Mouse (Mus musculus): ENCODE measurements around the gene Ano6. TPM values are rescaled to one million over a fixed set of nuclear protein-coding genes. Genes with fewer than 3 reads are reported as not detected.

The Ano6 gene
- total RNA-seq, 2 experiments from 2014 or later = 54.4 to 72.8 TPM

- DNase-seq = no peak
These were observed 185.7 kb downstream of the Ano6 start for GRCm38 (mm10) chr15:95976156-95976876.

DNA sequence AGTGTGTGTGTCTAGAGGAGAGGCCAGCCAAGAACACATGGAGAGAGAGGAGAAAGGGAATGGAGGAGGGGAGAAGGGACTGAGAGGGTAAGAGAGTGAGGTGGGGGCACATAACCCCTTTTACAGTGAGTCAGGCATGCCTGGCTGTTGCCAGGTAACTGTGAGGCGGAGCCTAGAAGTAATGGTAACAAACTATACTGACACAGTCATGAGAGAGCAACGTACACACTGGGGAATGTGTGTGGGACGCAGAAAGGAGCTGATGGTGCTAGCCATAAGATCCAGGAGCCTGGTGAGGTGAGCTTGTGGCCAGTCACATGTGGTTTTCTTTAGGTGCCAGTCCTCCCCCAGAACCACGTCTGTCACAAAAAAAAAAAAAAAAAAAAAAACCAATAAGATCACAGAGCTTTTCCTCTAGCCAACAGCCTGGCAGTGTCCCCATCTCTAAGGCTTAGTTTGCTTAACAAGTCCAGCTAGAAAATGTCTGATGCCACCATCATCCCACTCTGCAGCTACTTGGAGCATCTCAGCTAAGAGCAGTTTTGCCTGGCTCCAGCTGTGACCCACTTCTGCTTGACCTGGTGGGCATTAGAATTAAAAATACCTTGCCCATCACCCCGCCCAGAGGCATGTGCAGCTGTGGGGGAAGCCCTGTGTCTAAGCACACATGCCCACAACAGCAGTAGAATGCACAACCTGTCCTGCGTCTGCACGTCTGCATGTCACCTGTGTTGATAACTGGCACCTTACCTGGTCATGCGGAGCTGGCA lies 186.7 kb downstream of the Ano6 start:
- no peak for DNase-seq

GRCm38 (mm10) chr15:95977939-95978252 lies 187.3 kb downstream of the Ano6 start:
- no peak for DNase-seq

GRCm38 (mm10) chr15:95980641-95981040 lies 190.0 kb downstream of the Ano6 start:
- no peak for DNase-seq

DNA sequence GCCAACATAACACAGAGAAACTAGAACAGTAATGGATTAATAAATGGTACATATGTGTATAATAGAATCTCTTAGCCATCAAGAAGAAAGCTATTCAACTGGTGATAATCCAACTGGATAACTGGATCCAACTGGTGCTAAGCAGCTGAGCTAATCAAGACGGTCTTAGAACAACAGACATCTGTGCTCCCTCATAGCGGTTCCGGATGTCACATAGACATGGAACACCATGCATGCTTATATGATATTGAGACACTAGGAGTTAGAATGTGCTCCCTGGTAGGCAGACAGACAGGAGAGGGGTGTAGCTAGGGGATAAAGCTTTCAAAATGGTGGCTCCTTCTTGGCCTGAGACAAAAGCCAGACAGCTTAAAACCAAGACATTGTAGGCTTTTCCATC lies 197.3 kb downstream of the Ano6 start:
- DNase-seq = no peak

- DNase-seq = no peak
These were observed 199.0 kb downstream of the Ano6 start for GRCm38 (mm10) chr15:95989496-95990124.

GRCm38 (mm10) chr15:96002958-96003601 lies 212.4 kb downstream of the Ano6 start:
- DNase-seq = no peak

DNA sequence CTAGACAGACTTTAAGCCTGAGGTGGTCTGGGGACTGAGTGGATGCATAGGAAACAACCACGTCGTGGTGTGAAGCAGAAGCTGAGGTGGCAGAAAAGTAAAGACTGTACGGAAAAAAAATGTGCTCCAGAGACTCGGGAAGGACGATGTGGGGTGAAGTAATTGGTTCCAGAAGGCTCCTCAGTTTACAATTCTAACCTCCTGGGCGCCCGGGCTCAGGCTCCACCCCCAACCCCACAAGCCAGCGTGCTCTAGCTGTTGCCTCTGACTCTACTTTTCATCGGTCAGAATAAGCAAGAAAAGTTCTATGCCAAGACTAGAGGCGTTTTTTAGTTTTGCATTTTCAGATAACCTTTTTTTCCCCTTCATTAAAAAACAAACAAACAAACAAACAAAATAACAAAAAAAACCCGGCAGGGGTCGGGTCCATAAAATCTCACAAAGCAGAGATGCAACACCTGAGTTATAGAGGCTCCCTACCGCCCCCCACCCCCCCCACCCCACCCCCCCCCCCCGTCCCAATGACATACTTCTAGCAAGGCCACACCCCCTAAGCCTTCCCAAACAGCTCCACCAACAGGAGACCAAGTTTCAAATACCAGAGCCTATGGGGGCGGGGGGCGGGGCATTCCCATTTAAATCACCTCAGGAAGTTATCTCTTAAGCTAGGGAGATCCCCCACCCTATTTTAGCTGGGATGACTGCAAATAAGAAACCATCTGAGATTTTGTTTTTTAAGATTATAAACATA lies 221.2 kb downstream of the Ano6 start:
- DNase-seq = no peak

DNA sequence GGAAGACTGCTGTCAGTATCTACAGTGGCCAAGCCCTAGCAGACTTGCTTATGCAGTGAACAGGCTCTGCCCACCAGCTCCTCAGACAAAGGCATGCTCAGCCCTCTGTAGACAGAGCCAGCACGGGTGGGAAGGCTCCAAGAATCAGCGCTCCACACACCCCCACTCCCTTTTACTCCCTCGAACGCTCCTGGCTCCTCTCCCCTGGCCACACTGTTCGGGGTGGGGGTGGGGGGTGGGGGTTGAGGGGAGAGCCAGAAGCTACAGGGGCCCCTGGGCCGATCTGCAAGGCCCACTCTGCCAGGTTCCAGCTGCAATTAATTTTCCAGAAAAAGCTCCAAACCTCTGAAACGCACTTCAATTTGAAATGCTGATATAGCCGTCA lies 221.7 kb downstream of the Ano6 start:
- no peak for DNase-seq

DNA sequence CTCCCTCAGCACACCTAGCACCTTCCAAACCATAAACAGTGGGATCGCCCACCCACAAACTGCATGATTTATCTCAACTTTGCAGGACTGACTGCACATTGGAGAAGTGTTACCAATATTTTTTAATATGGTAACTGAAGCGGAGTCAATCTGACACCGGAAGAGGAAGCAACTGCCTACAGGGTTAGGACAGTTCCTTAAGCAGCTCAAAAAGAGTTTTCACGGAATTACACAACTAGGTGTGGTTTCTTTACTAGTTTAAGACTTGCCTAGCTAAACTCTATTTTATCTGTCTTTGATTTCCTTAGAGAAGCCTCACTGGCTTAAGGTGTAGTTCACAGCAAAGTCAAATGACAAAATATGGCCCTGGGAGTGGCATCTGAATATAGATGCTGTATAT lies 223.9 kb downstream of the Ano6 start:
- DNase-seq = no peak

GRCm38 (mm10) chr15:96020465-96020864 lies 229.8 kb downstream of the Ano6 start:
- DNase-seq = no peak

GRCm38 (mm10) chr15:96021506-96021905 lies 230.9 kb downstream of the Ano6 start:
- DNase-seq = no peak

Small RNAs within 50 kb of the gene (microRNA-seq; reads per million reads assigned to microRNA genes)
- not detected for gene Gm25070

Other genes starting within 250 kb of the Ano6 start
- not detected for gene Dbx2, start 134.9 kb upstream of the Ano6 start, total RNA-seq (2021)

Data from adrenal gland, postnatal 10 days (tissue).